Mouse (Mus musculus): ENCODE data around the gene Lrch4.

GRCm38 (mm10) chr5:137653366-137653765, 24.4 kb downstream of the Lrch4 start:
- TF ChIP-seq GATA1 (IDR thresholded peaks at IDR 0.05; ENCODE audit: borderline replicate concordance, low read length) (no peak), FLI1 (IDR thresholded peaks at IDR 0.05; ENCODE audit: low read length) (no peak)

All from megakaryocyte, embryonic 14.5 days (primary cell).